Mouse (Mus musculus) neural tube, embryonic 10.5 days (tissue): ENCODE measurements around the gene Haao.
A peak's percentile ranks its signal among the peaks of the same experiment; 100 is the strongest.

Experiments
- DNase-seq: peaks from one replicate; pipeline ENCODE4 v3.0.0-alpha.2; 2017; ENCODE audit warnings: low spot score; ENCODE audit errors: extremely low spot score

The Haao gene

GRCm38 (mm10) chr17:83847815-83848214 is at the start of gene Haao:
Haao (minus strand) TSS chr17:83847963.
- DNase-seq = no peak

GRCm38 (mm10) chr17:83897361-83897799 is 49.6 kb upstream of the Haao start:
- DNase-seq = no peak

- DNase-seq = peak; percentile 56
Measured at GRCm38 (mm10) chr17:83896723-83897122, 49.0 kb upstream of the Haao start.

- DNase-seq = peak; percentile 61
Measured at GRCm38 (mm10) chr17:83895321-83895770, 47.6 kb upstream of the Haao start.

GRCm38 (mm10) chr17:83893134-83893533 is 45.4 kb upstream of the Haao start:
- DNase-seq = no peak

GRCm38 (mm10) chr17:83891864-83892263 is 44.1 kb upstream of the Haao start:
- DNase-seq = no peak

- DNase-seq = no peak
Measured at GRCm38 (mm10) chr17:83890373-83890696, 42.6 kb upstream of the Haao start.

GRCm38 (mm10) chr17:83889691-83890372 is 42.1 kb upstream of the Haao start:
- DNase-seq = peak; percentile 31

- no peak for DNase-seq
Measured at GRCm38 (mm10) chr17:83889329-83889690, 41.5 kb upstream of the Haao start.

- DNase-seq = no peak
Measured at GRCm38 (mm10) chr17:83887241-83887640, 39.5 kb upstream of the Haao start.

- DNase-seq = no peak
Measured at GRCm38 (mm10) chr17:83886395-83886794, 38.6 kb upstream of the Haao start.

- no peak for DNase-seq
Measured at GRCm38 (mm10) chr17:83885750-83886149, 38.0 kb upstream of the Haao start.

- DNase-seq = no peak
Measured at GRCm38 (mm10) chr17:83885021-83885582, 37.3 kb upstream of the Haao start.

- DNase-seq = no peak
Measured at GRCm38 (mm10) chr17:83882788-83883187, 35.0 kb upstream of the Haao start.

GRCm38 (mm10) chr17:83881071-83881470 is 33.3 kb upstream of the Haao start:
- DNase-seq = no peak

- DNase-seq = no peak
Measured at GRCm38 (mm10) chr17:83880174-83880710, 32.5 kb upstream of the Haao start.

- DNase-seq = no peak
Measured at GRCm38 (mm10) chr17:83879631-83880030, 31.9 kb upstream of the Haao start.

GRCm38 (mm10) chr17:83874610-83875009 is 26.8 kb upstream of the Haao start:
- DNase-seq = no peak

- peak; percentile 47 for DNase-seq
Measured at GRCm38 (mm10) chr17:83873363-83874141, 25.8 kb upstream of the Haao start.

GRCm38 (mm10) chr17:83872806-83873348 is 25.1 kb upstream of the Haao start:
- DNase-seq = peak; percentile 92

- no peak for DNase-seq
Measured at GRCm38 (mm10) chr17:83871354-83871753, 23.6 kb upstream of the Haao start.

GRCm38 (mm10) chr17:83870385-83870784 is 22.6 kb upstream of the Haao start:
- DNase-seq = no peak
